Comparison of ENCODE assay signal across 24 mouse cellular contexts in the genomic region with DNA sequence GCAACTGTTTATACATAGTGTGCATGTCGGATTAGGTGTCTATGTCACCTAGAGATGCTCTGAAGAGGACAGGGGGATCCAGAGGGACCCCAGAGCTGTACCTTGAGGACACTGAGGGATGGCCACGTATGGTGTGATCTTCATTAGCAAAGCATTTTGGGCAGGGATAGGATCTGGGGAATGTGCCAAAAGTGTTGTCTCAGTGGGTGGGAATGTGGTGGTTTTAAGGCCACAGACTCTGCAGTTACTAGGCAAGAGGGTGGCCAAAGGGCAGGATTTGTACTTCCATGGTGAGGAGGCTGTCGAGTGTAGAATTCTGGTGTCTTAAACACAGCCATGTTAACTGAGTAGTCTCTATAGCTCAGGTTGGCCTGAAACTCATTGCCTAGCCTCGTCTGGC. TPM values are rescaled to one million over a fixed set of nuclear protein-coding genes. Genes with fewer than 3 reads are reported as not detected.
"Had no signal": no experiment of that assay in that cellular context is flagged by ENCODE, and none has a peak within 500 bp of the region (broad histone marks: within the 10 kb centered on the region; RNA-seq: fewer than 3 reads in every experiment).

No protein-coding gene starts in this region.

- H3K27ac ChIP-seq: kidney, postnatal 0 days; left cerebral cortex, adult 2 months; limb, embryonic 12.5 days; liver, embryonic 14.5 days; neural tube, embryonic 12.5 days; neural tube, embryonic 15.5 days; stomach, embryonic 15.5 days had no signal

- H3K4me3 ChIP-seq: left cerebral cortex, adult 2 months; limb, embryonic 12.5 days; limb, embryonic 15.5 days; neural tube, embryonic 12.5 days; neural tube, embryonic 15.5 days; stomach, embryonic 15.5 days had no signal

- DNase-seq: kidney, adult 2 months; kidney, postnatal 25 days; layer of hippocampus, postnatal 36 days; left cerebral cortex, postnatal 4 days; liver, postnatal 0 days; lung, embryonic 14.5 days; lung, postnatal 4 days; midbrain, embryonic 14.5 days; right cerebral cortex, adult 18-20 months; right cerebral cortex, postnatal 14 days; spleen, adult 18-20 months; thymus, postnatal 36 days had no signal

RNA-seq across cellular contexts. Expression of gene Hbq1a, which starts 59.7 kb away (rescaled TPM):
- polyA plus RNA-seq: kidney, embryonic 14.5 days; kidney, postnatal 0 days; large intestine, adult 2 months; limb, embryonic 12.5 days; thymus, postnatal 0 days; urinary bladder, adult 2 months had no signal
